Mouse (Mus musculus) central nervous system, embryonic 14 days (tissue): ENCODE data around the gene Bub1. TPM values are rescaled to one million over a fixed set of nuclear protein-coding genes. Genes with fewer than 3 reads are reported as not detected.

Source experiments
- polyA plus RNA-seq: library from polyadenylated mRNA; depleted of rRNA; stranded (reverse); fragments of >200 nt; gene quantifications from 2 replicates; pipeline ENCODE4 v1.2.3, GENCODE M21; 2012; rRNA removed

Bub1 gene
- 17.2 and 24.7 TPM in 2 replicates for polyA plus RNA-seq

DNA sequence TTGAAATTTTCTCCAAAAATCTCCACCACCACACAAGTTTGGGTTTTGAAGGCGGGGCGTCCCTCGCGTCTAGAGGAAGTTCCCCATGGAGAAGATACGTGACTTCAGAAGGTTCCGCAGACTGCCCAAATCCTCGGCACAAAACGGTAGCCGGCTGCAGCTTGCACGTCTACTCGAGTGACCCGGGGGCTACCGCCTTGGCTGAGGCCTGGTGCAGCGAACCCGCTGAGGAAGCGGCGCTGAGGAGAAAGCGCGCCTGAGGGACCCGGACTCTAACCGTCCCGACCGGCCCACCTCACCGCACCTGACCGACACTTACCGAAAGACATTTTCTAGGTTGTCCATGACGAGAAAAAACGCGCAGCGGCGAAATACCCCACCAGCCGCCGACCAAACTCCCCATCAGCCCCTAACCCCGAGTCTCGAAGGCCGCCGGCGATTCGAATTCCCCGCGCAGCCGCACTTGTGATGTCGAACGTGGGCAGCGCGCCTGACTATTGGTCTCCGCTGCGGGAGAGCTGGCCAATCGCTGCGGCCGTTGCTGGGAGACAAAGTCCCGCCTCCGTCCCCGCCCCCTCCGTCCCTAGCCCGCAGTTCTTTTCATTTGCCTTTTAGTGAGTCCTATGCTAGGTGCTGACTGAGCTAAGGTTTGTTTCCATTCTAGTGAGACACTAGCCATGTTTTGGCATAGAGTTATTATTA is at the start of gene Bub1:
Gene Bub1, minus strand, starts transcription at position 465 of the 702 bp plus-strand sequence.

GRCm38 (mm10) chr2:127838576-127838975 is 6.9 kb upstream of the Bub1 start, which contains the start of gene Acoxl:
TSS of gene Acoxl (plus strand) at chr2:127838876.

GRCm38 (mm10) chr2:127791919-127792603 is 39.6 kb downstream of the Bub1 start, which contains the start of gene Mtln:
TSS of gene Mtln (minus strand) at chr2:127792488.

GRCm38 (mm10) chr2:127788440-127789116 is 43.1 kb downstream of the Bub1 start, which contains the start of gene Nphp1:
TSS of gene Nphp1 (minus strand) at chr2:127788897.

Other genes starting within 250 kb of the Bub1 start
- 9.4 and 10.4 TPM in 2 replicates for gene Zfp661, start 244.8 kb downstream of the Bub1 start, polyA plus RNA-seq
- gene Mrps5, start 244.6 kb downstream of the Bub1 start, polyA plus RNA-seq, result 143 and 146 TPM in 2 replicates
- 0.66 and 1.2 TPM in 2 replicates for gene Mal, start 175.2 kb downstream of the Bub1 start, polyA plus RNA-seq
- 0.87 and 2.4 TPM in 2 replicates for gene Mall, start 101.9 kb downstream of the Bub1 start, polyA plus RNA-seq
- gene Nphp1, start 43.0 kb downstream of the Bub1 start, polyA plus RNA-seq, result 24.0 and 25.0 TPM in 2 replicates
- 52.7 and 53.4 TPM in 2 replicates for gene Mtln, start 39.4 kb downstream of the Bub1 start, polyA plus RNA-seq
- gene Acoxl, start 7.0 kb upstream of the Bub1 start, polyA plus RNA-seq, result 0.06 and 0.10 TPM in 2 replicates